Mouse (Mus musculus) limb, embryonic 12.5 days (tissue): ENCODE data around the gene H2-Q2. TPM values are rescaled to one million over a fixed set of nuclear protein-coding genes. Genes with fewer than 3 reads are reported as not detected.
"Not testable (repeated sequence)": the region's sequence is repeated elsewhere in the genome, so short reads cannot be mapped to it uniquely, and the experiment has no call there.

Experiments
- ATAC-seq: fragments of 200-750 bp; cut with Nextera tagmentation; 2 replicates; pipeline ENCODE4 v1.8.0; 2017; ENCODE audit warnings: low read depth, moderate TSS enrichment; ENCODE audit not compliant: insufficient number of reproducible peaks, insufficient read depth, low FRiP score, low TSS enrichment
- H3K27ac ChIP-seq: fragments of 300-500 bp; sonication (generic); 2 replicates; pipeline ENCODE4 v1.5.1; 2016; ENCODE audit warnings: mild to moderate bottlenecking, moderate library complexity
- H3K27me3 ChIP-seq: fragments of 300-500 bp; sonication (generic); 2 replicates; pipeline ENCODE4 v1.6.1; 2016; ENCODE audit warnings: mild to moderate bottlenecking, moderate library complexity
- H3K36me3 ChIP-seq: fragments of 300-500 bp; sonication (generic); 2 replicates; pipeline ENCODE4 v1.6.1; 2016; ENCODE audit warnings: mild to moderate bottlenecking, moderate library complexity
- H3K4me1 ChIP-seq: fragments of 300-500 bp; sonication (generic); replicated peaks from 2 replicates; pipeline ENCODE4 v1.6.1; 2016
- H3K4me2 ChIP-seq: fragments of 300-500 bp; sonication (generic); 2 replicates; pipeline ENCODE4 v1.6.1; 2016; ENCODE audit warnings: mild to moderate bottlenecking, moderate library complexity
- H3K4me3 ChIP-seq: fragments of 300-500 bp; sonication (generic); replicated peaks from 2 replicates; pipeline ENCODE4 v1.5.1; 2016; ENCODE audit warnings: mild to moderate bottlenecking
- H3K9ac ChIP-seq: fragments of 300-500 bp; sonication (generic); replicated peaks from 2 replicates; pipeline ENCODE4 v1.6.1; 2016; ENCODE audit warnings: mild to moderate bottlenecking, moderate library complexity
- H3K9me3 ChIP-seq: fragments of 300-500 bp; sonication (generic); 2 replicates; pipeline ENCODE4 v1.6.1; 2016; ENCODE audit warnings: mild to moderate bottlenecking, moderate library complexity
- WGBS: fragments of 180-500 bp; shearing (Covaris S2); methylation state at CpG from one replicate; pipeline ENCODE4 v1.1.7; 2016; 5-methylcytosine and 5-hydroxymethylcytosine counted together
- polyA plus RNA-seq: library from polyadenylated mRNA; unstranded; fragments of >200 nt; fragmentation: Nextera tagmentation; extraction: Ambion mirVana; gene quantifications from 2 replicates; pipeline ENCODE4 v1.2.1, GENCODE M21; 2016

H2-Q2 gene
- polyA plus RNA-seq, 1 experiment from 2014 or later, result 0.45 TPM

- peak; percentile 90 for ATAC-seq
- no peaks in the 10 kb centered on the region for H3K36me3 ChIP-seq
- peak within 1 kb of the TSS; percentile 95 for H3K4me2 ChIP-seq
- under 1% methylated on average over 16 of the region's 16 CpGs for WGBS
- H3K4me3 ChIP-seq, result peak within 1 kb of the TSS; percentile 65
- H3K27ac ChIP-seq, result no peak within 1 kb of the TSS
- no peaks in the 10 kb centered on the region for H3K9me3 ChIP-seq
- H3K27me3 ChIP-seq, result peaks cover 16% of the 10 kb centered on the region
- no peaks in the 10 kb centered on the region for H3K4me1 ChIP-seq
- H3K9ac ChIP-seq, result peak within 1 kb of the TSS; percentile 67
These were observed 37.3 kb downstream of the H2-Q2 start, which contains the start of gene H2-Q4 for GRCm38 (mm10) chr17:35379369-35379728. H2-Q4 (plus strand) TSS chr17:35379617.

GRCm38 (mm10) chr17:35379729-35380451 lies 37.8 kb downstream of the H2-Q2 start:
- peaks cover 16% of the 10 kb centered on the region for H3K27me3 ChIP-seq
- 1% methylated on average over 65 of the region's 70 CpGs for WGBS
- H3K4me2 ChIP-seq, result peak overlapping the region; percentile 95
- H3K36me3 ChIP-seq, result no peaks in the 10 kb centered on the region
- peak overlapping the region; percentile 65 for H3K4me3 ChIP-seq
- no peak overlapping the region for H3K27ac ChIP-seq
- no peaks in the 10 kb centered on the region for H3K4me1 ChIP-seq
- peak; percentile 79; the same call in 1 of the 2 replicates for ATAC-seq
- H3K9ac ChIP-seq, result peak overlapping the region; percentile 67
- H3K9me3 ChIP-seq, result no peaks in the 10 kb centered on the region

GRCm38 (mm10) chr17:35389796-35390195 lies 47.8 kb downstream of the H2-Q2 start:
- not testable (repeated sequence) for H3K9ac ChIP-seq, H3K9me3 ChIP-seq
- 8% methylated on average over 7 of the region's 7 CpGs for WGBS

DNA sequence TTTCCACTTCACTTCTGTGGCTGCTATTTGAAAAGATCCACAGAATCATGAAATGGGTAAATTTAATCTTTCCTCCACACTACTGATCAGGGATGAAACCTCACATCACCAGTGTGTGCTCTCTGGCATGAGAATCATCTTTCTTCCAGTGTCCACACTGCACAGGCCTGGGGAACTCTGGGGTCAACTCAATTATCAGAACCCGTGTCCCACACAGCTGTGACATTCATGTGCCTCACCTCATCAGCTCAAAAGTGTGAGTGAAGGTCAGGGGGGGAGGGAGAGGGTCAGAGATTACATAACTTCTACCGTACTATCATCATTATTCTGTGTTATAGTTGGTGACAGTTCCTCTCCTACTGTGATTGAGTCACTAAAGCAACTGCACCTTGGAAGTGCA lies 50.6 kb downstream of the H2-Q2 start:
- not testable (repeated sequence) for H3K4me1 ChIP-seq, H3K4me2 ChIP-seq, H3K27ac ChIP-seq, H3K9ac ChIP-seq, H3K9me3 ChIP-seq, H3K4me3 ChIP-seq, H3K36me3 ChIP-seq, ATAC-seq
- 76% methylated on average over 2 of the region's 2 CpGs for WGBS
- H3K27me3 ChIP-seq, result peaks cover 22% of the 10 kb centered on the region

More at GRCm38 (mm10) chr17:35389796-35390195, 47.8 kb downstream of the H2-Q2 start:
- not testable (repeated sequence) for H3K4me1 ChIP-seq, H3K27ac ChIP-seq, H3K4me3 ChIP-seq, H3K4me2 ChIP-seq, ATAC-seq, H3K36me3 ChIP-seq
- H3K27me3 ChIP-seq, result peaks cover 16% of the 10 kb centered on the region

GRCm38 (mm10) chr17:35393864-35394800 lies 52.1 kb downstream of the H2-Q2 start:
- Histone ChIP-seq H3K4me3 (peak overlapping the region; percentile 34), H3K4me2 (peak overlapping the region; percentile 56), H3K27me3 (peaks cover 22% of the 10 kb centered on the region)
- 2% methylated on average over 53 of the region's 75 CpGs for WGBS
- not testable (repeated sequence) for H3K9ac ChIP-seq, H3K27ac ChIP-seq, H3K36me3 ChIP-seq, H3K4me1 ChIP-seq, H3K9me3 ChIP-seq
- ATAC-seq, result peak; percentile 66; the same call in 1 of the 2 replicates

Other genes with a start within 250 kb of the H2-Q2 start
- gene Ly6g5c, start 234.0 kb upstream of the H2-Q2 start, polyA plus RNA-seq, result not detected in 2 replicates
- 1.1 and 1.3 TPM in 2 replicates for gene Ly6g5b, start 226.8 kb upstream of the H2-Q2 start, polyA plus RNA-seq
- gene Gpank1, start 220.8 kb upstream of the H2-Q2 start, polyA plus RNA-seq, result 22.4 and 23.7 TPM in 2 replicates
- 266 and 270 TPM in 2 replicates for gene Csnk2b, start 220.2 kb upstream of the H2-Q2 start, polyA plus RNA-seq
- 7.1 and 10.1 TPM in 2 replicates for gene D17H6S53E, start 215.9 kb upstream of the H2-Q2 start, polyA plus RNA-seq
- 0.61 and 0.70 TPM in 2 replicates for gene Apom, start 210.2 kb upstream of the H2-Q2 start, polyA plus RNA-seq
- 70.4 TPM in 2 replicates for gene Bag6, start 207.1 kb upstream of the H2-Q2 start, polyA plus RNA-seq
- 212 and 231 TPM in 2 replicates for gene Prrc2a, start 177.3 kb upstream of the H2-Q2 start, polyA plus RNA-seq
- 4.7 and 4.9 TPM in 2 replicates for gene Aif1, start 166.2 kb upstream of the H2-Q2 start, polyA plus RNA-seq
- 5.6 and 6.0 TPM in 2 replicates for gene Lst1, start 153.8 kb upstream of the H2-Q2 start, polyA plus RNA-seq
- gene Ltb, start 147.8 kb upstream of the H2-Q2 start, polyA plus RNA-seq, result 0.49 and 0.64 TPM in 2 replicates
- gene Tnf, start 140.2 kb upstream of the H2-Q2 start, polyA plus RNA-seq, result not detected in 2 replicates
- not detected in 2 replicates for gene Lta, start 136.9 kb upstream of the H2-Q2 start, polyA plus RNA-seq
- 0.45 and 1.1 TPM in 2 replicates for gene Gm16181, start 121.4 kb upstream of the H2-Q2 start, polyA plus RNA-seq
- 4.3 and 4.8 TPM in 2 replicates for gene Atp6v1g2, start 108.6 kb upstream of the H2-Q2 start, polyA plus RNA-seq
- 13.3 and 15.5 TPM in 2 replicates for gene Nfkbil1, start 106.5 kb upstream of the H2-Q2 start, polyA plus RNA-seq
- 620 and 638 TPM in 2 replicates for gene Ddx39b, start 100.5 kb upstream of the H2-Q2 start, polyA plus RNA-seq
- 17.8 and 18.8 TPM in 2 replicates for gene H2-D1, start 79.5 kb upstream of the H2-Q2 start, polyA plus RNA-seq
- 0.13 TPM in 1 of 2 replicates, not detected in the other for gene H2-Q1, start 21.8 kb upstream of the H2-Q2 start, polyA plus RNA-seq
- gene H2-Q4, start 37.4 kb downstream of the H2-Q2 start, polyA plus RNA-seq, result 5.0 and 6.0 TPM in 2 replicates
- gene H2-Q6, start 82.6 kb downstream of the H2-Q2 start, polyA plus RNA-seq, result 2.0 TPM in 2 replicates
- 17.3 and 19.3 TPM in 2 replicates for gene H2-Q7, start 96.9 kb downstream of the H2-Q2 start, polyA plus RNA-seq
- gene H2-Q10, start 127.8 kb downstream of the H2-Q2 start, polyA plus RNA-seq, result 0.41 and 0.42 TPM in 2 replicates
- gene Pou5f1, start 163.8 kb downstream of the H2-Q2 start, polyA plus RNA-seq, result 0.56 TPM in 1 of 2 replicates, not detected in the other
- gene Tcf19, start 174.6 kb downstream of the H2-Q2 start, polyA plus RNA-seq, result 60.5 and 62.3 TPM in 2 replicates
- 26.1 and 26.3 TPM in 2 replicates for gene Cchcr1, start 174.9 kb downstream of the H2-Q2 start, polyA plus RNA-seq
- gene Psors1c2, start 191.0 kb downstream of the H2-Q2 start, polyA plus RNA-seq, result 0.96 and 1.3 TPM in 2 replicates
- gene Cdsn, start 209.9 kb downstream of the H2-Q2 start, polyA plus RNA-seq, result not detected in 2 replicates
- gene 2300002M23Rik, start 225.2 kb downstream of the H2-Q2 start, polyA plus RNA-seq, result 0.17 TPM in 1 of 2 replicates, not detected in the other